Mouse (Mus musculus) liver, embryonic 14.5 days (tissue): Measurements from ENCODE around the gene Grip1.

Experiments
- CTCF ChIP-seq: IDR thresholded peaks from 2 replicates; pipeline ENCODE4 v1.5.1; 2016; ENCODE audit warnings: antibody characterized with exemption, low read depth, control low read depth
- EP300 ChIP-seq: IDR thresholded peaks from 2 replicates; pipeline ENCODE4 v1.6.1; 2016; ENCODE audit warnings: antibody characterized with exemption, low read depth

- TF ChIP-seq CTCF (no peak), EP300 (no peak)
Observed at GRCm38 (mm10) chr10:119573134-119573533, 119.5 kb downstream of the Grip1 start.
